Mouse (Mus musculus) adrenal gland (tissue): ENCODE results near the gene Rap1b.

Experiments
- intact Hi-C: fragments of 180-260 bp; cut with DNase I; formaldehyde crosslinking; loops from one replicate; pipeline ENCODE4 v1.15.1; 2025

Gene Rap1b

GRCm38 (mm10) chr10:117773106-117773720 is 72.6 kb downstream of the Rap1b start:
- intact Hi-C loops: no loop called here

DNA sequence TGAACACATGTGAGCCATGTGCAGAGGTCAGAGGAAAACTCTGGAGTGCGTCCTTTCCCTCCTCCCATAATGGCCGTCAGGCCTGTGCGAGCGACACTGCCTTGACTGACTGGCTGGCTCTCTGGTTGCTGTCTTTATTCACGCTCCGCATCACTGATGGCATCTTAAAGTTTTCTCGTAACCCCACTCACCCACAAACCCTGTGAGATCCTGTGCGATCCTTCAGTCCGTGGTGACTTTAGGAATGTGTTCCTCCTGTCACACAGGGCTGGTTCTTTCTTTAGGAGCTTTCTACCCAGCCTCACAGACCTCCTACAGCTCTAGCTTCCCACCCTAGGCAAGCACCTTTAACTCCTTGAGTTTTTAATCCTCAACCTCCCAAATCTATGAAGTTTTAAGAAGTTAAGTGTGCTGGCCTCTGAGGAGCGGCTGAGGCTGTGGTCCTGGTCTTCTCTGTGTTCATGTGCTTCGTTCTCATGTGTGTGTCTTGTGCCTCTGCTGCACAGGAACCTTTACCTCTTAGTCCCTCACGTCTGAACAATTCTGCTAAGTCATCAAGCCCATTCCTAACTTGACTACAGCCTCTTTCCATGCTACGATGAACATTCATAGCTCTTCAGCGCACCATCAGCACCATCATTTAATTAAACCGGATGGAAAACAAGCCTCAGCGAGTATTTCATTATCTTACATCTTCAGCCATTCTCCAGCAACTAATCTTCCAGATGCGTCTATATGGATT is 73.3 kb downstream of the Rap1b start:
- intact Hi-C loops: no loop called here

DNA sequence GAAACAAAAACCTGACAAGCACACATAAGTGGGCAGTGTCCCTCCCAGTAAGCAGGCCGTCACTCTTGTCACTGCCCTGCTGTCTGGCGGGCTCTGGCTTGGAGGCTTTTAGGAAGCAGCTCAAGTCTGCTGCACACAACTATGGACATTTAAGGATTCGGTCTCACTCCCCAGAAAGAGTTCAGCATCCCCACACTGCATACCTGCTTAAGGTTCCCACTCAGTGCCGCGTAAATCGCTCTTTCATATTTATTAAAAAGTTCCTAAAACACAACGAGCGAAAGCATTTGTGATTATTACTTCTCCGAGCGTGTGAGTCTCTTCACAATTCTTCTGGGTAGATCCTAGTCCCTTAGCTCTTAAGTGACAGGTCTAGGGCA is 74.7 kb downstream of the Rap1b start:
- intact Hi-C loops: no loop called here

DNA sequence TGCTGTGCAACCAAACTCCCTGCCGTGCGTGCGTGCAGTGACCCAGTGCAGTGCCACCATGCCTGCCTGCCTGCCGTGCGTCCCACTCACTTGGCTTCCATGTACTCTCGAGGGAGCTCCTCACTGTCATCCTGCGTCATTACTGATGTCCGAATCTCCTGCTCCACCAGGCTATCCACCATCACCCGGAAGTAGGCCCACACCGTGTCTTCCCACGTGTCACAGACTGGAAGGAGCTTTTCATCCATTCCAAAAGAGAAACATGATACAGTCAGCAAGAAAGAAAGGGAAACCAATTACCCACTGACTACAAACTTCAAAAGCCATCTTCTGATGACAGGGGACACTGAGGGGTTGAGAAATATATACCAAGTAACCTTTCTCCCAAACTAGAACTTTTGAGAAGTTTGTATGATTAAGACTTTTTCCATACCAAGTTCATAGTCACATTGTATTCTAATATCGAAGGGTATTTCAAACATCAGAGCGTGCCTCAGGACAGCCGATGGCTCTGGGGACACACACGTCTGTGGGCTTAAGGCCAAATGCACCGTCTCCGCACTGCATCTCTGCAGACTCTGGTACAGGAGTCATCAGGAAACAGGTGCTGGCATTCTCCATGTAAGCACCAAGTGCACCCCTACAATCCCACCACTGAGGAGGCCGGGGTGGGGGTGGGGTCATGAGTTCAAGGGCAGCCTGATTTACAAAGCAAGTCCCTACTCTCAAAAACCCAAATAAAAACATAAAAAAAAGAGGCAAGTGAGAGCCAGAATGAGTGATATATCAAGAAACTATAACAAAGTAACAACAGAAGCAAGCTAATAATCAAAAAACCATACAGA is 75.3 kb downstream of the Rap1b start:
- intact Hi-C loops: no loop called here

DNA sequence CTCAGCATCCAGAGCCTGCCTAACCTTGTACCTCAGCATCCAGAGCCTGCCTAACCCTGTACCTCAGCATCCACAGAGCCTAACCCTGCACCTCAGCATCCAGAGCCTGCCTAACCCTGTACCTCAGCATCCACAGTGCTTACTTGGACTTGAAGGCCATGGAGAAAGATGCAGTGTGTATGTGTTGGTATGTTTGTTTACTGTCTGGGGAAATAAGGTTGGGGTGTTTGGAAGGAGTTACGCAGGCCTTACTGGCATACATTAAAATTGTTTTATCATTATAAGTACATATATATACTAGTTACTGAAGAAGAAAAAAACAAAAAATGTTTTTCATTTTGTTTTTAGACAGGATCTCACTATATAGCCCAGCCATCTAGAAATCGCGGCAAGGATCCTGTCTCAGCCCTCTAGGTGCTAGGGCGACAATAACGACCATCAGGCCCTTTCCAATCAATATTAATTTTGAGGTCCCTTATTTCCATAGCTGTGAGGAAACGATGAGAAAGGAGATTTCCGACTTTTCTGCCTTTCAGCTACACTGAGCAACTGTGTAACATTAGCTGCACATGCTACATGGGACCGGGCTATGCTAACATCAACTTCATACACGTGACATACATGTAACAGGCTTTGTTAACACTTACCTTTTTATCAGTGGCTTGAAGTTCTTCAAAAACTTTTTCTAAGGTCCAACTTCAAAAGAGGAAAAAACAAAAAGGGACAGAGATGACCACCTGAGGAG is 76.1 kb downstream of the Rap1b start:
- intact Hi-C loops: no loop called here

GRCm38 (mm10) chr10:117768141-117768440 is 77.7 kb downstream of the Rap1b start:
- intact Hi-C loops: no loop called here

- intact Hi-C loops: no loop called here
Observed at GRCm38 (mm10) chr10:117767286-117768140, 78.3 kb downstream of the Rap1b start.

GRCm38 (mm10) chr10:117766896-117767160 is 79.0 kb downstream of the Rap1b start:
- intact Hi-C loops: no loop called here

DNA sequence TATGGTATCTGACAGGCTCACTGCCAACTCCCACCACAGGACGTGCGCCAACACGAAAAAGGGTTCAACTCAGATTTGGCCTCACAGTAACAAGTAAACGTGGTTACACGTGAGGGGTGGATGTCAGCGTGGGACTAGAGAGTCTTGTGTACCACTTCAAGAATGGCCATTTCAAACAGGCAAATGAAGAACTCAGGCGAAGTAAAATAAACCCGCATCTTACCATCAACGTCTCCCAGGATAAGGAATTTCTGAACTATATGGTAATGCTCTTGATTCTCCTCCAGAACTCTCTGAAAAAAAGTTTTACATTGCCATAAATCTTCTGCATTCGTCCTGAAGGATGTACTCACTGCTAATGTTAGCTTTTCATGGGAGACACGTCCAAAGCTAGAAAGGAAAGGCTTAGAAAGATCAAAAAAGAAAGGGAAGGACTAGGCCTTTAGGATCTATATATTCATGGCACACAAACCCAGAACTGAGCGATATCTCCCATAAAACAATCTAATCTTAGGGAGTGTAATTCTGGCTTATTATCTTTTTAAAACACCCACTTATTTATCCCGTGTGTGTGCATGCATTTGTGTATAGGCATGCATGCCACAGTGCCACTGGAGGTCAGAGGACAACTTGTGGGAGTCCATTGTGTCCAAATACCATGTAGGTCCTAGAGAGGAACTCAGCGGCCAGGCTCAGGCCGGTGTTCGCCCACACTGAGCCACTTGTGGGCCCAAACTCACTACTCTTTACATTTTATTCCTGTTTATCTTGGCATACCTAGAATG is 79.5 kb downstream of the Rap1b start:
- intact Hi-C loops: no loop called here

DNA sequence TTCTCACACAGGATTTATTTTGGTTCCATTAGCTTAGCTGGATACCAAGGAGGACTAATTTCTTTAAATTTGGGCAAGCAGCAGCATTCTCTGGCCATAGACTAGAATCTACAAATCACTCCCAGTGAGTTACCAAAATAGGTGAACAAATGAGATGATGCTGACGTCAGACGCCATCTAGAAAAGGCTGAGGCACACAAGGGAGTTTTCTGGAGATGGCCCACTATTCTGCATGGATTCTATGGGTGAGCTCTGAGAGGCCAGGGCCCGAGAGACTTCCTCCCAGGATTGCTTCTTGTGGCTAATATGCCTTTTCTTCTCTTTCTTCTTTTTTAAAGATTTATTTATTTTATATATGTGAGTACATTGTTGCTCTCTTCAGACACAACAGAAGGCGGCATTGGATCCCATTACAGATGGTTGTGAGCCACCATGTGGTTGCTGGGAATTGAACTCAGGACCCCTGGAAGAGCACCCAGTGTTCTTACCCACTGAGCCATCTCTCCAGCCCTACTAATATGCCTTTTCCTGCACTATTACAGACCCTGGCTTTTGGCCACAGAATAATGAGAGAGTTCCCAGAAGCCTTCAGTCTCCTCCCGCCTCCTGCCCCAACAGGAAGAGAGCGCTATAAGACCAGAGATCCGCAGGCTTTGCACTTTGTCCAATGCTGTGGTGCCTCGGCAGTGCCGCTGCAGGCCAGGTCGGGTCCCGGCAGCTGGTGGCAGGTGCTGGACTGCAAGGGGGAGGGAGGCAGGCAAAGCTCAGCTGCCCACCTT is 80.5 kb downstream of the Rap1b start:
- intact Hi-C loops: no loop called here

DNA sequence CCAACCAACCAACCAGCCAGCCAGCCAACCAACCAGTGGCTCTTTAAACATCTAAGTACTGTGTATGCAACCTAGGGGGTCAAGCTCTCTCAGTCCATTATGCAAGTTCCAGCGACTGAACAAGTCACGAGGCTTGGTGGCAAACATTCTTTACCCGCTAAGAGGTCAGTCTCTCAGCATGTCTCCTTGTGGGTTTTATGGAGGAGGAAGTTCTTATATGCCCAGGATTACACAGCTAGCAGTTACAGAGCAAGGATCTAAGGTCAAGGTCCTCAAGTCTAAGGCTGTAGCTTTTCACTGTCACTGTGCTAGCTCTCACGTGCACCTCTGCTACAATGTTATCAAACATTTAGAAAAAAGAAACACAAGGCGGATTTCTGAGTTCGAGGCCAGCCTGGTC is 81.2 kb downstream of the Rap1b start:
- intact Hi-C loops: no loop called here
